Mouse (Mus musculus) stomach, postnatal 0 days (tissue): ENCODE measurements at regions not wholly inside any gene's neighbourhood (a gene's known extent, or its start where the extent isn't known, plus 50 kb on each side); places are given as distances from the start of the nearest gene placed in this dataset.

Source experiments
- ATAC-seq: fragments of 200-750 bp; cut with Nextera tagmentation; 2 replicates; pipeline ENCODE4 v1.8.0; 2017; ENCODE audit not compliant: low FRiP score, low TSS enrichment
- DNase-seq: peaks from one replicate; pipeline ENCODE4 v3.0.0-alpha.2; 2016; ENCODE audit warnings: low spot score
- H3K27ac ChIP-seq: fragments of 300-500 bp; sonication (generic); replicated peaks from 2 replicates; pipeline ENCODE4 v1.5.1; 2014; ENCODE audit warnings: mild to moderate bottlenecking, control low read depth
- H3K27me3 ChIP-seq: fragments of 300-500 bp; sonication (generic); 2 replicates; pipeline ENCODE4 v1.6.1; 2014; ENCODE audit warnings: low read length; ENCODE audit not compliant: control insufficient read depth, insufficient read depth
- H3K36me3 ChIP-seq: fragments of 300-500 bp; sonication (generic); 2 replicates; pipeline ENCODE4 v1.6.1; 2014; ENCODE audit warnings: low read length, mixed read lengths; ENCODE audit not compliant: control insufficient read depth, insufficient read depth
- H3K4me1 ChIP-seq: fragments of 300-500 bp; sonication (generic); replicated peaks from 2 replicates; pipeline ENCODE4 v1.6.1; 2014; ENCODE audit warnings: antibody characterized with exemption; ENCODE audit not compliant: control insufficient read depth, insufficient read depth
- H3K4me2 ChIP-seq: fragments of 300-500 bp; sonication (generic); replicated peaks from 2 replicates; pipeline ENCODE4 v1.6.1; 2014; ENCODE audit warnings: low read depth, mild to moderate bottlenecking, control low read depth, moderate library complexity
- H3K4me3 ChIP-seq: fragments of 300-500 bp; sonication (generic); 2 replicates; pipeline ENCODE4 v1.5.1; 2014; ENCODE audit warnings: low read depth, low read length, control low read depth
- H3K9ac ChIP-seq: fragments of 300-500 bp; sonication (generic); 2 replicates; pipeline ENCODE4 v1.6.1; 2014; ENCODE audit warnings: mild to moderate bottlenecking, low read length, control low read depth, mixed read lengths
- H3K9me3 ChIP-seq: fragments of 300-500 bp; sonication (generic); 2 replicates; pipeline ENCODE4 v1.6.1; 2016; ENCODE audit warnings: low read length; ENCODE audit not compliant: control insufficient read depth
- CTCF ChIP-seq: IDR thresholded peaks from 2 replicates; pipeline ENCODE4 v1.5.1; 2016; ENCODE audit warnings: antibody characterized with exemption, low read depth, mild to moderate bottlenecking, moderate library complexity
- EP300 ChIP-seq: optimal IDR thresholded peaks from 2 replicates; pipeline ENCODE3; 2016; ENCODE audit warnings: antibody characterized with exemption
- WGBS: fragments of 180-500 bp; shearing (Covaris S2); extraction: QIAGEN DNeasy Blood & Tissue Kit; methylation state at CpG from one replicate; pipeline ENCODE4 v1.1.7; 2014; 5-methylcytosine and 5-hydroxymethylcytosine counted together

- no peak overlapping the region for H3K4me3 ChIP-seq
- no peak overlapping the region for H3K4me2 ChIP-seq
- no peaks in the 10 kb centered on the region for H3K27me3 ChIP-seq
- WGBS, result 47% methylated on average over 7 of the region's 7 CpGs
- TF ChIP-seq CTCF (no peak), EP300 (no peak)
- no peaks in the 10 kb centered on the region for H3K4me1 ChIP-seq
- DNase-seq, result no peak
- no peaks in the 10 kb centered on the region for H3K36me3 ChIP-seq
- H3K27ac ChIP-seq, result no peak overlapping the region
- H3K9me3 ChIP-seq, result no peaks in the 10 kb centered on the region
- no peak overlapping the region for H3K9ac ChIP-seq
- ATAC-seq, result no peak
Measured at GRCm38 (mm10) chr10:100210684-100211083, 124.8 kb upstream of the Gm4301 start.

GRCm38 (mm10) chr10:100224459-100225097, 110.9 kb upstream of the Gm4301 start:
- DNase-seq (no peak), ATAC-seq (no peak)
- H3K27ac ChIP-seq, result no peak overlapping the region
- H3K9ac ChIP-seq, result no peak overlapping the region
- H3K36me3 ChIP-seq, result no peaks in the 10 kb centered on the region
- no peak overlapping the region for H3K4me3 ChIP-seq
- TF ChIP-seq CTCF (no peak), EP300 (no peak)
- WGBS, result 56% methylated on average over 3 of the region's 3 CpGs
- no peaks in the 10 kb centered on the region for H3K9me3 ChIP-seq
- no peaks in the 10 kb centered on the region for H3K27me3 ChIP-seq
- H3K4me2 ChIP-seq, result no peak overlapping the region
- H3K4me1 ChIP-seq, result no peaks in the 10 kb centered on the region

GRCm38 (mm10) chr10:100259235-100259900, 76.1 kb upstream of the Gm4301 start:
- H3K9ac ChIP-seq, result no peak overlapping the region
- H3K27ac ChIP-seq, result no peak overlapping the region
- no peaks in the 10 kb centered on the region for H3K36me3 ChIP-seq
- ATAC-seq, result no peak
- H3K4me2 ChIP-seq, result no peak overlapping the region
- no peaks in the 10 kb centered on the region for H3K9me3 ChIP-seq
- no peak for DNase-seq
- WGBS, result 64% methylated on average over 4 of the region's 4 CpGs
- H3K4me3 ChIP-seq, result no peak overlapping the region
- no peaks in the 10 kb centered on the region for H3K4me1 ChIP-seq
- no peak for TF ChIP-seq CTCF
- no peak for TF ChIP-seq EP300
- no peaks in the 10 kb centered on the region for H3K27me3 ChIP-seq

GRCm38 (mm10) chr10:100263447-100263846, 72.0 kb upstream of the Gm4301 start:
- no peak overlapping the region for H3K4me2 ChIP-seq
- ATAC-seq, result no peak
- no peak overlapping the region for H3K4me3 ChIP-seq

DNA sequence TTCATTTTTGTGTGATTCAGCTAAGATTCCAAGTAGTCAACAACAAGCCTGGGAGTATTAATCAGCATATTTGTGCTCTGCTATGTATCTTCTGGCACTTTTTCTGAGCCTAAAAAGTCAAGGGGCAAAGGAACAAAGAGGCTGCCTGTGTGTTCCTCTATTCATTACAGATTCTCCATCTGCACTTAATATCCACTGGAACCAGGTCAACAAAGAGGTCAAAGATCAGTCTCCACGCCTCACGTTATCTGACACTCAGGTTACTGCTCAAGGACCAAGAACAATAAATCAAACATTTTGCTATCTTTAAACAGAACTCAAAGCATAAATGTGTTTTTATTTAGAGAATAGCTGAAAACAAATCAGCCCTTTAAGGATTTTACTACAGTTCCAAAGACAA, 71.4 kb upstream of the Gm4301 start:
- TF ChIP-seq EP300 (no peak), CTCF (no peak)
- Histone ChIP-seq H3K4me3 (no peak overlapping the region), H3K9ac (no peak overlapping the region), H3K4me1 (no peaks in the 10 kb centered on the region), H3K9me3 (no peaks in the 10 kb centered on the region), H3K27me3 (no peaks in the 10 kb centered on the region), H3K36me3 (no peaks in the 10 kb centered on the region), H3K4me2 (no peak overlapping the region), H3K27ac (no peak overlapping the region)
- no peak for ATAC-seq
- no peak for DNase-seq
- WGBS, result 14% methylated on average over 2 of the region's 2 CpGs

More at GRCm38 (mm10) chr10:100263447-100263846, 72.0 kb upstream of the Gm4301 start:
- Histone ChIP-seq H3K9me3 (no peaks in the 10 kb centered on the region), H3K36me3 (no peaks in the 10 kb centered on the region), H3K27me3 (no peaks in the 10 kb centered on the region), H3K9ac (no peak overlapping the region), H3K27ac (no peak overlapping the region), H3K4me1 (no peaks in the 10 kb centered on the region)
- TF ChIP-seq EP300 (no peak), CTCF (no peak)
- DNase-seq, result no peak
- WGBS, result 55% methylated on average over 2 of the region's 2 CpGs

DNA sequence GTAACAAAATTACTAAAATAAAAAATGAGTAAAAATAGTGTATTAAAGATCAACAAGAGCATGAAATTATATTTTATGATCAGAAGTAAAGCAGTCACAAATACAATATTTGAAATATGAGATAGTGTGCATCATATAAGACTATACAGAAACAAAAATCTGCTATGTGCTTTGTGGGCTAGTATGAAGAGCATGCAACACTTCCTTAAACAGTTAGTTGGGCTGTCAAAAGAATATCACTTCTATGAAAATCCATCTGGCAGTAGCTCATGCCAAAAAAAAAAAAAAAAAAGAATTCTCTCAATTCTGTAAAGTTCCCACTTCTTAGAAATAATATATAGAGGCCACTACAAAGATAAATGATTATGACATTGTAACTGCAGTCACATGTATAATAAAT, 53.0 kb upstream of the Gm4301 start:
- no peaks in the 10 kb centered on the region for H3K4me1 ChIP-seq
- H3K4me2 ChIP-seq, result no peak overlapping the region
- H3K27me3 ChIP-seq, result no peaks in the 10 kb centered on the region
- ATAC-seq (no peak), DNase-seq (no peak)
- H3K9ac ChIP-seq, result no peak overlapping the region
- TF ChIP-seq EP300, result no peak
- no peak overlapping the region for H3K4me3 ChIP-seq
- H3K36me3 ChIP-seq, result no peaks in the 10 kb centered on the region
- H3K9me3 ChIP-seq, result no peaks in the 10 kb centered on the region
- no peak overlapping the region for H3K27ac ChIP-seq
